Mouse (Mus musculus): ENCODE measurements around the gene Ugt2a1. TPM values are rescaled to one million over a fixed set of nuclear protein-coding genes. Genes with fewer than 3 reads are reported as not detected.
"Not testable (repeated sequence)": the region's sequence is repeated elsewhere in the genome, so short reads cannot be mapped to it uniquely, and the experiment has no call there.

Gene Ugt2a1
- polyA plus RNA-seq, 1 experiment from 2014 or later = not detected

DNA sequence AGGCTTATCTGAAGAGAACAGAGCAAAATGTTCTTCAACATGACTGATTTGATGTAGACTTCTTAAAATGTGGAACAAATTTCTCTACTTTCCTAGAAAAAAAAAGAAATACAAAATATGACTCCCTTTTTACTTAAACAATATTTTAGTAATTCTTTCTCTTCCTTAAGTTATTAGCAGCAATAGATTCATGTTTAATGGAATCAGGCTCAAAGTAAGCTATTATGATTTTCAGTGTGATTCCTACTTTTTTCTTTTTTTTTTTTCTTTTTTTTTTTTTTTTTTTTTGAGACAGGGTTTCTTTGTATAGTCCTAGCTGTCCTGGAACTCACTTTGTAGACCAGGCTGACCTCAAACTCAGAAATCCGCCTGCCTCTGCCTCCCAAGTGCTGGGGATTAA, 4.0 kb downstream of the Ugt2a1 start, which contains the start of gene Gm43638:
TSS of gene Gm43638 (minus strand) at position 101 of the 400 bp plus-strand sequence.
- H3K4me1 ChIP-seq (replicated peaks; ENCODE audit: control insufficient read depth, insufficient read depth, low read length); H3K9me3 ChIP-seq (ENCODE audit: control insufficient read depth, low read length); H3K4me3 ChIP-seq (ENCODE audit: low read depth, low read length); H3K27ac ChIP-seq (ENCODE audit: low read depth); H3K4me2 ChIP-seq (ENCODE audit: low read length); ATAC-seq (replicated peaks; ENCODE audit: low FRiP score, low TSS enrichment, low read depth); H3K36me3 ChIP-seq (ENCODE audit: control insufficient read depth, insufficient read depth, low read length); DNase-seq (ENCODE audit: low spot score); H3K9ac ChIP-seq (ENCODE audit: low read length); H3K27me3 ChIP-seq (replicated peaks; ENCODE audit: control insufficient read depth, insufficient read depth, low read length): not testable (repeated sequence)
- 75% methylated on average over 1 of the region's 1 CpGs for WGBS

- H3K9me3 ChIP-seq (ENCODE audit: control insufficient read depth, low read length) = no peaks in the 10 kb centered on the region
- no peaks in the 10 kb centered on the region for H3K36me3 ChIP-seq (ENCODE audit: control insufficient read depth, insufficient read depth, low read length)
- no peak within 1 kb of the TSS for H3K4me2 ChIP-seq (ENCODE audit: low read length)
- H3K27me3 ChIP-seq (replicated peaks; ENCODE audit: control insufficient read depth, insufficient read depth, low read length) = no peaks in the 10 kb centered on the region
- ATAC-seq (replicated peaks; ENCODE audit: low FRiP score, low TSS enrichment, low read depth) (no peak), DNase-seq (ENCODE audit: low spot score) (no peak)
- no peaks in the 10 kb centered on the region for H3K4me1 ChIP-seq (replicated peaks; ENCODE audit: control insufficient read depth, insufficient read depth, low read length)
- no peak within 1 kb of the TSS for H3K4me3 ChIP-seq (ENCODE audit: low read depth, low read length)
- H3K27ac ChIP-seq (ENCODE audit: low read depth) = no peak within 1 kb of the TSS
- 81% methylated on average over 5 of the region's 5 CpGs for WGBS
- no peak within 1 kb of the TSS for H3K9ac ChIP-seq (ENCODE audit: low read length)
These were observed 8.5 kb downstream of the Ugt2a1 start, which contains the start of gene Ugt2a2 for GRCm38 (mm10) chr5:87482160-87482559. Gene Ugt2a2, minus strand, starts transcription at chr5:87482260.

DNA sequence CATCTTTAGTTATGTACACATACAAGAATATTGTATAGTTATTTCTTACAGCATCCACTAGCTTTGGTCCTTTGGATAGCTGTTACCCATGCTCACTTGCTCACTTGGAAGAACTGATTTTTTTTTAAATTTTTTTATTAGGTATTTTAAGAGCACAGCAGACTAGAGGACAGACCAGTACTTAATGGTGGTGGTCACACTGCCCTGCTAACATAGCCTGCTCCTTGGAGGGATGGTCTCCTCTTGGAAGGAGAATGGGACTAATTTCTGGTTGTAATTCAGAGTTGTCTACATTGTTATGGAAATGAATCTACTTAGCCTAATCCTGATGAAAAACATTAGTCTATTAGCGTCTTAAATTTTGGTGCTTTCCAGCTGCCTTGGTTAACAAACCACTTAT, 31.9 kb downstream of the Ugt2a1 start:
- no peak overlapping the region for H3K4me3 ChIP-seq (ENCODE audit: low read depth, low read length)
- DNase-seq (ENCODE audit: low spot score) = no peak
- WGBS = 52% methylated on average over 1 of the region's 1 CpGs
- H3K9me3 ChIP-seq (ENCODE audit: control insufficient read depth, low read length) = no peaks in the 10 kb centered on the region
- no peak for ATAC-seq (replicated peaks; ENCODE audit: low FRiP score, low TSS enrichment, low read depth)
- H3K27me3 ChIP-seq (replicated peaks; ENCODE audit: control insufficient read depth, insufficient read depth, low read length) = no peaks in the 10 kb centered on the region
- H3K27ac ChIP-seq (ENCODE audit: low read depth) = no peak overlapping the region
- no peak overlapping the region for H3K4me2 ChIP-seq (ENCODE audit: low read length)
- H3K4me1 ChIP-seq (replicated peaks; ENCODE audit: control insufficient read depth, insufficient read depth, low read length) = no peaks in the 10 kb centered on the region
- no peak overlapping the region for H3K9ac ChIP-seq (ENCODE audit: low read length)
- H3K36me3 ChIP-seq (ENCODE audit: control insufficient read depth, insufficient read depth, low read length) = no peaks in the 10 kb centered on the region

DNA sequence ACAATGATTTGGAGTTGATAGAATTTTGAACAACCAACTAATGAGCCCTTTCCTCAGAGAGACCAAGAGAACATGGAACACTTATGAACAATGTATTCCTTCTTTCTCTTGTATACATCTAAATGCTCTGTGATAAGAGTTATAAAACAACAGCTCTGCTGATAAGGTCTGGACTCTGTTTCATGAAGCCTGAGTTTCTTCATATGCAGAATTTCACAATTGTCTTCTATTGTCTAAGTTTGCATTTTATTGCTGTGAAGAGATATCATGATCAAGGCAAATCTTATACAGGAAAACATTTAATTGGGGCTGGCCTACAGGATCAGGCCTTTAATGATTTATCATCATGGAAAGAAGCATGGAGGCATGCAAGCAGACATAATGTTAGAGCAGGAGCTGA, 33.0 kb downstream of the Ugt2a1 start:
- no peak for ATAC-seq (replicated peaks; ENCODE audit: low FRiP score, low TSS enrichment, low read depth)
- H3K4me1 ChIP-seq (replicated peaks; ENCODE audit: control insufficient read depth, insufficient read depth, low read length) = no peaks in the 10 kb centered on the region
- no peaks in the 10 kb centered on the region for H3K36me3 ChIP-seq (ENCODE audit: control insufficient read depth, insufficient read depth, low read length)
- H3K9me3 ChIP-seq (ENCODE audit: control insufficient read depth, low read length) = no peaks in the 10 kb centered on the region
- H3K27ac ChIP-seq (ENCODE audit: low read depth) = no peak overlapping the region
- H3K4me2 ChIP-seq (ENCODE audit: low read length) = no peak overlapping the region
- H3K27me3 ChIP-seq (replicated peaks; ENCODE audit: control insufficient read depth, insufficient read depth, low read length) = no peaks in the 10 kb centered on the region
- H3K9ac ChIP-seq (ENCODE audit: low read length) = no peak overlapping the region
- no peak for DNase-seq (ENCODE audit: low spot score)
- no peak overlapping the region for H3K4me3 ChIP-seq (ENCODE audit: low read depth, low read length)

GRCm38 (mm10) chr5:87456216-87456850, 34.3 kb downstream of the Ugt2a1 start:
- Histone ChIP-seq H3K4me3 (ENCODE audit: low read depth, low read length) (no peak overlapping the region), H3K27ac (ENCODE audit: low read depth) (no peak overlapping the region), H3K36me3 (ENCODE audit: control insufficient read depth, insufficient read depth, low read length) (no peaks in the 10 kb centered on the region), H3K4me1 (replicated peaks; ENCODE audit: control insufficient read depth, insufficient read depth, low read length) (no peaks in the 10 kb centered on the region), H3K27me3 (replicated peaks; ENCODE audit: control insufficient read depth, insufficient read depth, low read length) (no peaks in the 10 kb centered on the region), H3K9ac (ENCODE audit: low read length) (no peak overlapping the region), H3K4me2 (ENCODE audit: low read length) (no peak overlapping the region), H3K9me3 (ENCODE audit: control insufficient read depth, low read length) (no peaks in the 10 kb centered on the region)
- ATAC-seq (replicated peaks; ENCODE audit: low FRiP score, low TSS enrichment, low read depth) (no peak; the same call in 1 of the 2 replicates), DNase-seq (ENCODE audit: low spot score) (no peak)
- 74% methylated on average over 3 of the region's 3 CpGs for WGBS

DNA sequence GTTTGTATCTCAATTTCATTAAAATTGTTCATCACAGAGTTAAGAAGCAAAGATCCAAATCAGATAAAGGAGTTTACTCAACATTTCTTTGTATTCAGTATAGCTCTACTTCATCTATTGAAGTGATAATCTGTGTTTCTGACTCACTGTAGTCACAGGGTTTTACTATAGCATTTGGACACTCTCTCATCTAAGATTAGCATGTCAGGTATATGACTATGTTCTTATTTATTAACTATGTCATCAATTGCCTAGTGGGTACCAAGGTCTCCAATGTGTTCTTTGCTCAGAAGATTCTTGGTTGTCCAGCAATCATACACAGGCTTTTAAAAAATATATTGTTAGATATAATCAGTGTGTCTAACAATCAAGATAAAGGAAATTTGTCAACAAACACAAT, 35.2 kb downstream of the Ugt2a1 start:
- no peak overlapping the region for H3K4me3 ChIP-seq (ENCODE audit: low read depth, low read length)
- ATAC-seq (replicated peaks; ENCODE audit: low FRiP score, low TSS enrichment, low read depth) (no peak), DNase-seq (ENCODE audit: low spot score) (no peak)
- H3K9ac ChIP-seq (ENCODE audit: low read length) = no peak overlapping the region
- no peaks in the 10 kb centered on the region for H3K27me3 ChIP-seq (replicated peaks; ENCODE audit: control insufficient read depth, insufficient read depth, low read length)
- H3K4me2 ChIP-seq (ENCODE audit: low read length) = no peak overlapping the region
- H3K27ac ChIP-seq (ENCODE audit: low read depth) = no peak overlapping the region
- no peaks in the 10 kb centered on the region for H3K9me3 ChIP-seq (ENCODE audit: control insufficient read depth, low read length)
- H3K36me3 ChIP-seq (ENCODE audit: control insufficient read depth, insufficient read depth, low read length) = no peaks in the 10 kb centered on the region
- no peaks in the 10 kb centered on the region for H3K4me1 ChIP-seq (replicated peaks; ENCODE audit: control insufficient read depth, insufficient read depth, low read length)

DNA sequence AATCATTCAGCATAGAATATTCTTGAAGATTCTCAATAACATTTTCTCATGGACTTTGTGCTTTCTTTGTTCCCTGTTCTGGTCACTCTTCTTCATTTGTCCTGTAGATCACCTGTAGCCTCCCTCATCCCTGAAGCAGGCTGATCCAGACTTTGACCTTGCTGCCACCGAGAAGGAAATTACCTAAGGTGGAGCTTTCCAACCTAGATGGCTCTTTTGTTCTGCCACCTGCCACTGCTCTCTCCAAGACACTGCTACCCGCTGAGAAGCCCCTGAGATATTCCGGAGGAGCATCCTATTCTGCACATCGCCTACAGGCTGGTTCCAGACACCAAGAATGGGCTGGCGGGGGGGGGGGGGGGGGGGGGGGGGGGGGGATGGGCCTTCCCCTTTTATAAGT, 38.2 kb downstream of the Ugt2a1 start:
- not testable (repeated sequence) for H3K9ac ChIP-seq (ENCODE audit: low read length); H3K27me3 ChIP-seq (replicated peaks; ENCODE audit: control insufficient read depth, insufficient read depth, low read length); ATAC-seq (replicated peaks; ENCODE audit: low FRiP score, low TSS enrichment, low read depth); H3K4me1 ChIP-seq (replicated peaks; ENCODE audit: control insufficient read depth, insufficient read depth, low read length); H3K4me2 ChIP-seq (ENCODE audit: low read length); H3K36me3 ChIP-seq (ENCODE audit: control insufficient read depth, insufficient read depth, low read length); H3K4me3 ChIP-seq (ENCODE audit: low read depth, low read length); DNase-seq (ENCODE audit: low spot score); H3K9me3 ChIP-seq (ENCODE audit: control insufficient read depth, low read length); H3K27ac ChIP-seq (ENCODE audit: low read depth)
- 88% methylated on average over 4 of the region's 5 CpGs for WGBS

- Histone ChIP-seq H3K4me3 (ENCODE audit: low read depth, low read length) (no peak overlapping the region), H3K27me3 (replicated peaks; ENCODE audit: control insufficient read depth, insufficient read depth, low read length) (no peaks in the 10 kb centered on the region), H3K27ac (ENCODE audit: low read depth) (no peak overlapping the region), H3K9ac (ENCODE audit: low read length) (no peak overlapping the region), H3K4me1 (replicated peaks; ENCODE audit: control insufficient read depth, insufficient read depth, low read length) (no peaks in the 10 kb centered on the region), H3K4me2 (ENCODE audit: low read length) (no peak overlapping the region), H3K9me3 (ENCODE audit: control insufficient read depth, low read length) (no peaks in the 10 kb centered on the region), H3K36me3 (ENCODE audit: control insufficient read depth, insufficient read depth, low read length) (no peaks in the 10 kb centered on the region)
- DNase-seq (ENCODE audit: low spot score) (peak; percentile 54), ATAC-seq (replicated peaks; ENCODE audit: low FRiP score, low TSS enrichment, low read depth) (no peak)
- WGBS = 45% methylated on average over 3 of the region's 3 CpGs
These were observed 54.4 kb downstream of the Ugt2a1 start for GRCm38 (mm10) chr5:87436264-87436663.

- H3K36me3 ChIP-seq (ENCODE audit: control insufficient read depth, insufficient read depth, low read length) = no peaks in the 10 kb centered on the region
- H3K27me3 ChIP-seq (replicated peaks; ENCODE audit: control insufficient read depth, insufficient read depth, low read length) = no peaks in the 10 kb centered on the region
- H3K4me2 ChIP-seq (ENCODE audit: low read length) = no peak overlapping the region
- no peak overlapping the region for H3K27ac ChIP-seq (ENCODE audit: low read depth)
- H3K4me1 ChIP-seq (replicated peaks; ENCODE audit: control insufficient read depth, insufficient read depth, low read length) = no peaks in the 10 kb centered on the region
- H3K9ac ChIP-seq (ENCODE audit: low read length) = no peak overlapping the region
- ATAC-seq (replicated peaks; ENCODE audit: low FRiP score, low TSS enrichment, low read depth) = no peak
- no peaks in the 10 kb centered on the region for H3K9me3 ChIP-seq (ENCODE audit: control insufficient read depth, low read length)
- DNase-seq (ENCODE audit: low spot score) = no peak
- WGBS = 83% methylated on average over 3 of the region's 3 CpGs
- H3K4me3 ChIP-seq (ENCODE audit: low read depth, low read length) = no peak overlapping the region
These were observed 65.0 kb downstream of the Ugt2a1 start for GRCm38 (mm10) chr5:87425676-87426075.
